Mouse (Mus musculus) Patski (cell line): ENCODE measurements around the gene Adra1d. TPM values are rescaled to one million over a fixed set of nuclear protein-coding genes. Genes with fewer than 3 reads are reported as not detected.

Experiments used
- ATAC-seq: fragments of 100-300 bp; one replicate; pipeline ENCODE4 v1.8.0; 2021
- CTCF ChIA-PET: fragments of 350-600 bp; sonication (Branson Sonifier 250); formaldehyde crosslinking; loops from one replicate; lab custom pipeline; 2022; ENCODE audit warnings: inconsistent platforms; lab: Charles Lee
- POLR2A ChIA-PET: fragments of 350-600 bp; sonication (Branson Sonifier 250); formaldehyde crosslinking; loops from one replicate; lab custom pipeline; 2022; ENCODE audit warnings: antibody characterized with exemption, inconsistent platforms; lab: Charles Lee
- DNase-seq: peaks from one replicate; pipeline ENCODE4 v3.0.0-alpha.2; 2011; ENCODE audit warnings: low read depth, low spot score
- H3K27me3 ChIP-seq: fragments of 371-371 bp; one replicate; pipeline ENCODE4 v1.5.1; 2021
- CTCF ChIP-seq: fragments of 100-300 bp; IDR thresholded peaks from one replicate; pipeline ENCODE4 v1.5.1; 2021
- in situ Hi-C: fragments of 300-500 bp; cut with MboI; formaldehyde crosslinking; loops from 3 replicates; pipeline ENCODE4 v1.11.1; 2018; ENCODE audit warnings: low pct_unique_long_range_greater_than_20kb, mixed read lengths
- polyA plus RNA-seq: library from polyadenylated mRNA; unstranded; gene quantifications from one replicate; pipeline ENCODE4 v1.2.3, GENCODE M21; 2021

Adra1d gene
- polyA plus RNA-seq, 1 experiment from 2014 or later, result 7.8 TPM

- DNase-seq (no peak), ATAC-seq (no peak)
- no peak for TF ChIP-seq CTCF
- in situ Hi-C loops, result no loop called here
- POLR2A ChIA-PET, result no interaction called here
- no peaks in the 10 kb centered on the region for H3K27me3 ChIP-seq
- CTCF ChIA-PET, result interaction anchor here (2.5 kb wide), 1 partner anchor 10 kb away, joined by 12 read pairs; no protein-coding TSS in a partner anchor
Observed at GRCm38 (mm10) chr2:131520743-131521142, 41.3 kb downstream of the Adra1d start.

GRCm38 (mm10) chr2:131518790-131519189 is 43.3 kb downstream of the Adra1d start:
- in situ Hi-C loops, result no loop called here
- CTCF ChIA-PET, result interaction anchor here (1.7 kb wide), 1 partner anchor 11 kb away, joined by 5 read pairs; no protein-coding TSS in a partner anchor
- no peak for ATAC-seq
- POLR2A ChIA-PET, result interaction anchor here (0.5 kb wide), 1 partner anchor 131 kb away, joined by 3 read pairs; no protein-coding TSS in a partner anchor
- no peaks in the 10 kb centered on the region for H3K27me3 ChIP-seq
- no peak for TF ChIP-seq CTCF
- DNase-seq, result no peak

- in situ Hi-C loops, result no loop called here
Observed at GRCm38 (mm10) chr2:131517550-131517949, 44.5 kb downstream of the Adra1d start.

GRCm38 (mm10) chr2:131514055-131514621 is 47.9 kb downstream of the Adra1d start:
- in situ Hi-C loops, result no loop called here
- ChIA-PET POLR2A (no interaction called here), CTCF (interaction anchor here (1.0 to 3.4 kb wide), 6 partner anchors 12 to 298 kb away, joined by 3 to 16 read pairs (median 4); no protein-coding TSS in a partner anchor)
- no peaks in the 10 kb centered on the region for H3K27me3 ChIP-seq
- DNase-seq (no peak), ATAC-seq (no peak)
- TF ChIP-seq CTCF, result no peak

More at GRCm38 (mm10) chr2:131517550-131517949, 44.5 kb downstream of the Adra1d start:
- ATAC-seq (no peak), DNase-seq (no peak)
- H3K27me3 ChIP-seq, result no peaks in the 10 kb centered on the region
- ChIA-PET CTCF (interaction anchor here (0.6 to 1.7 kb wide), 4 partner anchors 9 to 350 kb away, joined by 3 to 5 read pairs (median 4); no protein-coding TSS in a partner anchor), POLR2A (interaction anchor here (0.7 kb wide), 1 partner anchor 129 kb away, joined by 3 read pairs; no protein-coding TSS in a partner anchor)
- TF ChIP-seq CTCF, result no peak

- in situ Hi-C loops, result no loop called here
- ChIA-PET POLR2A (no interaction called here), CTCF (interaction anchor here (0.8 to 2.5 kb wide), 5 partner anchors 13 to 400 kb away, joined by 3 to 10 read pairs (median 3); no protein-coding TSS in a partner anchor)
- ATAC-seq, result no peak
- no peak for DNase-seq
- H3K27me3 ChIP-seq, result no peaks in the 10 kb centered on the region
- TF ChIP-seq CTCF, result no peak
Observed at GRCm38 (mm10) chr2:131513477-131513876, 48.6 kb downstream of the Adra1d start.

GRCm38 (mm10) chr2:131510531-131510930 is 51.6 kb downstream of the Adra1d start:
- TF ChIP-seq CTCF, result no peak
- in situ Hi-C loops, result no loop called here
- no peaks in the 10 kb centered on the region for H3K27me3 ChIP-seq
- POLR2A ChIA-PET, result interaction anchor here (0.5 to 1.1 kb wide), 3 partner anchors 8 to 141 kb away, joined by 3 to 4 read pairs (median 4); no protein-coding TSS in a partner anchor
- CTCF ChIA-PET, result interaction anchor here (0.7 to 2.0 kb wide), 11 partner anchors 15 to 103 kb away, joined by 3 to 6 read pairs (median 3); no protein-coding TSS in a partner anchor
- ATAC-seq (no peak), DNase-seq (no peak)

- in situ Hi-C loops, result loop anchor here (5.0 to 10.0 kb wide), 2 partner anchors 87 to 245 kb away; partner anchors contain the start of gene Pank2
- ATAC-seq, result no peak
- H3K27me3 ChIP-seq, result no peaks in the 10 kb centered on the region
- peak; percentile 80 for TF ChIP-seq CTCF
- CTCF ChIA-PET, result interaction anchor here (0.7 to 2.0 kb wide), 11 partner anchors 16 to 303 kb away, joined by 3 to 5 read pairs (median 3); no protein-coding TSS in a partner anchor
- POLR2A ChIA-PET, result interaction anchor here (1.1 kb wide), 1 partner anchor 86 kb away, joined by 4 read pairs; no protein-coding TSS in a partner anchor
- no peak for DNase-seq
Observed at GRCm38 (mm10) chr2:131509671-131510313, 52.3 kb downstream of the Adra1d start.

- in situ Hi-C loops, result loop anchor here (5.0 to 10.0 kb wide), 2 partner anchors 86 to 244 kb away; partner anchors contain the start of gene Pank2
- no peaks in the 10 kb centered on the region for H3K27me3 ChIP-seq
- ChIA-PET CTCF (interaction anchor here (0.7 kb wide), 1 partner anchor 37 kb away, joined by 3 read pairs; no protein-coding TSS in a partner anchor), POLR2A (no interaction called here)
- no peak for DNase-seq
- no peak for TF ChIP-seq CTCF
- no peak for ATAC-seq
Observed at GRCm38 (mm10) chr2:131508501-131508900, 53.6 kb downstream of the Adra1d start.

- POLR2A ChIA-PET, result interaction anchor here (0.6 kb wide), 1 partner anchor 48 kb away, joined by 3 read pairs; no protein-coding TSS in a partner anchor
- CTCF ChIA-PET, result no interaction called here
- ATAC-seq (no peak), DNase-seq (no peak)
- in situ Hi-C loops, result loop anchor here (5.0 to 10.0 kb wide), 2 partner anchors 84 to 242 kb away; partner anchors contain the start of gene Pank2
- no peaks in the 10 kb centered on the region for H3K27me3 ChIP-seq
- no peak for TF ChIP-seq CTCF
Observed at GRCm38 (mm10) chr2:131506358-131506757, 55.7 kb downstream of the Adra1d start.

- POLR2A ChIA-PET, result interaction anchor here (0.6 to 4.1 kb wide), 2 partner anchors 12 to 89 kb away, joined by 6 to 18 read pairs; no protein-coding TSS in a partner anchor
- in situ Hi-C loops, result loop anchor here (5.0 to 10.0 kb wide), 2 partner anchors 83 to 241 kb away; partner anchors contain the start of gene Pank2
- CTCF ChIA-PET, result interaction anchor here (1.2 kb wide), 1 partner anchor 79 kb away, joined by 3 read pairs; no protein-coding TSS in a partner anchor
- TF ChIP-seq CTCF, result no peak
- ATAC-seq (no peak), DNase-seq (no peak)
- H3K27me3 ChIP-seq, result no peaks in the 10 kb centered on the region
Observed at GRCm38 (mm10) chr2:131505431-131505830, 56.7 kb downstream of the Adra1d start.
